In genomic region chr8:80798198-80798777, GRCm38 (mm10) we compare ENCODE assay signal across 19 mouse cellular contexts. TPM values are rescaled to one million over a fixed set of nuclear protein-coding genes. Genes with fewer than 3 reads are reported as not detected.
DNase-seq lines count a peak whose midpoint lies in the region; ATAC-seq and TF ChIP-seq lines count a peak whose summit lies in the region.
"Had no signal": no experiment of that assay in that cellular context is flagged by ENCODE, and none has a peak within 500 bp of the region (broad histone marks: within the 10 kb centered on the region; RNA-seq: fewer than 3 reads in every experiment).

No protein-coding gene starts in this region.

- TF ChIP-seq CTCF in kidney, postnatal 0 days (IDR thresholded peaks at IDR 0.05; ENCODE audit: low read depth): no peak
- TF ChIP-seq CTCF in cortical plate, adult 2 months (IDR thresholded peaks at IDR 0.05; ENCODE audit: extremely low read depth, insufficient read depth, low read length): no peak

- DNase-seq in heart, embryonic 10.5 days (ENCODE audit: low spot score): no peak
- no peak for DNase-seq in kidney, postnatal 0 days (ENCODE audit: low spot score)
- DNase-seq in kidney, postnatal 36 days: no peak
- DNase-seq: cerebellum, adult 2 months; cerebellum, postnatal 36 days; heart, postnatal 4 days; kidney, adult 9 months; layer of hippocampus, postnatal 36 days; liver, embryonic 13.5 days; lung, embryonic 14.5 days; lung, postnatal 36 days; right cerebral cortex, postnatal 14 days had no signal

- H3K9me3 ChIP-seq in heart, embryonic 13.5 days: 0 out of 2 replicates have a peak, but pooled peaks cover 7% of the 10 kb centered on the region
- H3K9me3 ChIP-seq in heart, embryonic 10.5 days: no peaks in the 10 kb centered on the region
- no peaks in the 10 kb centered on the region for H3K9me3 ChIP-seq in kidney, postnatal 0 days (replicated peaks; ENCODE audit: low read length)
- H3K9me3 ChIP-seq in limb, embryonic 15.5 days: no peaks in the 10 kb centered on the region
- H3K9me3 ChIP-seq in hindbrain, embryonic 16.5 days (ENCODE audit: control insufficient read depth, low read length): no peaks in the 10 kb centered on the region
- H3K9me3 ChIP-seq: forebrain, embryonic 15.5 days; liver, embryonic 13.5 days; neural tube, embryonic 15.5 days had no signal

- H3K27ac ChIP-seq in heart, embryonic 13.5 days (replicated peaks): 0 out of 2 replicates have a peak overlapping the region, but pooled peaks have one; percentile 28
- no peak overlapping the region for H3K27ac ChIP-seq in heart, embryonic 10.5 days
- H3K27ac ChIP-seq in kidney, postnatal 0 days: 0 out of 2 replicates have a peak overlapping the region, but pooled peaks have one; percentile 16
- peak overlapping the region; percentile 74 for H3K27ac ChIP-seq in cortical plate, adult 2 months (ENCODE audit: insufficient read depth, low read length)
- peak overlapping the region; percentile 60 for H3K27ac ChIP-seq in limb, embryonic 15.5 days
- no peak overlapping the region for H3K27ac ChIP-seq in hindbrain, embryonic 16.5 days (ENCODE audit: low read depth, low read length)
- H3K27ac ChIP-seq: forebrain, embryonic 15.5 days; liver, embryonic 13.5 days; neural tube, embryonic 15.5 days had no signal

- H3K4me1 ChIP-seq in heart, embryonic 13.5 days: peaks cover 47% of the 10 kb centered on the region
- peaks cover 5% of the 10 kb centered on the region; the same call in 1 of the 2 replicates for H3K4me1 ChIP-seq in heart, embryonic 10.5 days
- no peaks in the 10 kb centered on the region; the same call in 1 of the 2 replicates for H3K4me1 ChIP-seq in kidney, postnatal 0 days (replicated peaks; ENCODE audit: insufficient read depth, low read length)
- no peaks in the 10 kb centered on the region; the same call in none of the 2 replicates for H3K4me1 ChIP-seq in cortical plate, adult 2 months (ENCODE audit: control insufficient read depth, insufficient read depth, low read length)
- peaks cover 18% of the 10 kb centered on the region for H3K4me1 ChIP-seq in limb, embryonic 15.5 days
- H3K4me1 ChIP-seq in hindbrain, embryonic 16.5 days (ENCODE audit: control insufficient read depth, insufficient read depth, low read depth, low read length): peaks cover 9% of the 10 kb centered on the region; the same call in 1 of the 2 replicates
- H3K4me1 ChIP-seq: liver, embryonic 13.5 days had no signal

- no peak overlapping the region for H3K4me3 ChIP-seq in heart, embryonic 13.5 days
- H3K4me3 ChIP-seq in heart, embryonic 10.5 days: no peak overlapping the region
- no peak overlapping the region for H3K4me3 ChIP-seq in kidney, postnatal 0 days (replicated peaks; ENCODE audit: low read depth, low read length)
- H3K4me3 ChIP-seq in cortical plate, adult 2 months (ENCODE audit: insufficient read depth, low read length): no peak overlapping the region
- no peak overlapping the region for H3K4me3 ChIP-seq in limb, embryonic 15.5 days
- no peak overlapping the region for H3K4me3 ChIP-seq in hindbrain, embryonic 16.5 days (ENCODE audit: low read length)
- H3K4me3 ChIP-seq: forebrain, embryonic 15.5 days; liver, embryonic 13.5 days; neural tube, embryonic 15.5 days had no signal

- no peak for ATAC-seq in heart, embryonic 13.5 days (ENCODE audit: extremely low read depth, insufficient number of reproducible peaks, low FRiP score, low TSS enrichment)
- ATAC-seq in kidney, postnatal 0 days (replicated peaks; ENCODE audit: low FRiP score, low read depth): no peak
- ATAC-seq in limb, embryonic 15.5 days (ENCODE audit: insufficient number of reproducible peaks, low FRiP score, low TSS enrichment, low read depth): 0 out of 2 replicates have a peak, but pooled peaks have one; percentile 49
- no peak for ATAC-seq in hindbrain, embryonic 16.5 days
- ATAC-seq: forebrain, embryonic 15.5 days; midbrain, embryonic 16.5 days had no signal

- 87% methylated on average over 7 of the region's 7 CpGs for WGBS in heart, embryonic 13.5 days
- 96% methylated on average over 7 of the region's 7 CpGs for WGBS in heart, embryonic 10.5 days
- WGBS in kidney, postnatal 0 days: 71% methylated on average over 7 of the region's 7 CpGs
- WGBS in limb, embryonic 15.5 days: 58% methylated on average over 7 of the region's 7 CpGs
- 81% methylated on average over 7 of the region's 7 CpGs for WGBS in hindbrain, embryonic 16.5 days

- TF ChIP-seq POLR2A in cortical plate, adult 2 months (IDR thresholded peaks at IDR 0.05; ENCODE audit: extremely low read depth, insufficient read depth, low read length): no peak

- H3K4me2 ChIP-seq in heart, embryonic 13.5 days: no peak overlapping the region
- no peak overlapping the region for H3K4me2 ChIP-seq in kidney, postnatal 0 days (ENCODE audit: low read length)
- H3K4me2 ChIP-seq in limb, embryonic 15.5 days: no peak overlapping the region
- no peak overlapping the region for H3K4me2 ChIP-seq in hindbrain, embryonic 16.5 days (ENCODE audit: low read length)
- H3K4me2 ChIP-seq: forebrain, embryonic 15.5 days; liver, embryonic 13.5 days; lung, embryonic 14.5 days; neural tube, embryonic 15.5 days had no signal

- no peaks in the 10 kb centered on the region for H3K27me3 ChIP-seq in heart, embryonic 13.5 days (replicated peaks)
- H3K27me3 ChIP-seq in heart, embryonic 10.5 days (ENCODE audit: insufficient read depth, poor library complexity, severe bottlenecking): no peaks in the 10 kb centered on the region
- no peaks in the 10 kb centered on the region for H3K27me3 ChIP-seq in kidney, postnatal 0 days (ENCODE audit: insufficient read depth, low read length)
- no peaks in the 10 kb centered on the region for H3K27me3 ChIP-seq in limb, embryonic 15.5 days
- H3K27me3 ChIP-seq in hindbrain, embryonic 16.5 days (replicated peaks; ENCODE audit: control insufficient read depth, insufficient read depth, low read length): no peaks in the 10 kb centered on the region
- H3K27me3 ChIP-seq: forebrain, embryonic 15.5 days; liver, embryonic 13.5 days; neural tube, embryonic 15.5 days had no signal

- H3K36me3 ChIP-seq in heart, embryonic 13.5 days: peaks cover 34% of the 10 kb centered on the region
- peaks cover 30% of the 10 kb centered on the region for H3K36me3 ChIP-seq in heart, embryonic 10.5 days
- no peaks in the 10 kb centered on the region for H3K36me3 ChIP-seq in kidney, postnatal 0 days (ENCODE audit: insufficient read depth, low read length)
- no peaks in the 10 kb centered on the region for H3K36me3 ChIP-seq in limb, embryonic 15.5 days
- no peaks in the 10 kb centered on the region for H3K36me3 ChIP-seq in hindbrain, embryonic 16.5 days (ENCODE audit: control insufficient read depth, insufficient read depth, low read length)
- H3K36me3 ChIP-seq: forebrain, embryonic 15.5 days; neural tube, embryonic 15.5 days had no signal

- H3K9ac ChIP-seq in heart, embryonic 13.5 days: no peak overlapping the region
- H3K9ac ChIP-seq in kidney, postnatal 0 days (ENCODE audit: low read depth, low read length): no peak overlapping the region
- H3K9ac ChIP-seq in limb, embryonic 15.5 days: no peak overlapping the region
- no peak overlapping the region for H3K9ac ChIP-seq in hindbrain, embryonic 16.5 days (ENCODE audit: low read depth, low read length)
- H3K9ac ChIP-seq: forebrain, embryonic 15.5 days; liver, embryonic 13.5 days; lung, embryonic 14.5 days; neural tube, embryonic 15.5 days had no signal

RNA-seq across cellular contexts. Expression of gene Smarca5, which starts 59.0 kb away (rescaled TPM):
- polyA plus RNA-seq in heart, embryonic 13.5 days (2015; fragmentation: Nextera tagmentation; extraction: Ambion mirVana): 35.1 and 35.2 TPM in 2 replicates
- polyA plus RNA-seq in heart, embryonic 10.5 days (2016; fragmentation: Nextera tagmentation; extraction: Ambion mirVana): 53.8 and 79.9 TPM in 2 replicates
- polyA plus RNA-seq in kidney, postnatal 0 days (2015; fragmentation: Nextera tagmentation; extraction: Ambion mirVana): 54.8 and 59.3 TPM in 2 replicates
- 17.6 and 17.9 TPM in 2 replicates for polyA plus RNA-seq in cortical plate, adult 2 months (2012; rRNA removed)
- 50.3 and 63.6 TPM in 2 replicates for polyA plus RNA-seq in limb, embryonic 15.5 days (2015; fragmentation: Nextera tagmentation; extraction: Ambion mirVana)
- 34.3 and 37.5 TPM in 2 replicates for polyA plus RNA-seq in hindbrain, embryonic 16.5 days (2015; fragmentation: Nextera tagmentation; extraction: Ambion mirVana)

Comparison
In these comparisons a context has a peak if more than half of its experiments do, and no peak if none do; other contexts are left out.
1. H3K27ac ChIP-seq: peak in heart, embryonic 13.5 days (single experiment), kidney, postnatal 0 days (single experiment), cortical plate, adult 2 months (single experiment) and limb, embryonic 15.5 days (single experiment); none in heart, embryonic 10.5 days (single experiment) and hindbrain, embryonic 16.5 days (single experiment).